Mouse (Mus musculus) heart, postnatal 0 days (tissue): ENCODE data around the gene Astn2.

Source experiments
- CTCF ChIP-seq: IDR thresholded peaks from 2 replicates; pipeline ENCODE4 v1.5.1; 2016; ENCODE audit warnings: antibody characterized with exemption, control low read depth, low read depth
- EP300 ChIP-seq: IDR thresholded peaks from 2 replicates; pipeline ENCODE4 v1.6.1; 2016; ENCODE audit warnings: antibody characterized with exemption, low read depth

DNA sequence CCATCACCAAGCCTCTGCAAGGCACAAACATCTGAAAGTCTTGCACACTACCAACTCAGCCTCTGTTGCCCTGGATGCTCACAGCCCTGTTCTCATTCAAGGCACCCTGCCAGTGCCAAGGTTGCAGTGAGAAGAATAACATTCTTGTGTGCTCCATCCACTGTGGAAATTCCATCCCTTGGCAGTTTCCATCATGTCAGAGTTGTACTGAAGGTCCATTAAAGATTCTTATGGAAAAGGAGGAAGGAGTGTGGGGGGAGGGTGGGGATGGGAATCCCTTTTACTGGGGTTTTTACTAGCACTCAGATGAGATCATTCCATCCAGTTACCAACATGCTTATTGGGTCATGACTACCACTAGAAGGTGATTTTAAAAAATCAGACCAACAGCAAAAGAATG lies 1037.3 kb downstream of the Astn2 start:
- no peak for TF ChIP-seq EP300
- no peak for TF ChIP-seq CTCF
